Mouse (Mus musculus): ENCODE data around the gene Dcxr.

DNA sequence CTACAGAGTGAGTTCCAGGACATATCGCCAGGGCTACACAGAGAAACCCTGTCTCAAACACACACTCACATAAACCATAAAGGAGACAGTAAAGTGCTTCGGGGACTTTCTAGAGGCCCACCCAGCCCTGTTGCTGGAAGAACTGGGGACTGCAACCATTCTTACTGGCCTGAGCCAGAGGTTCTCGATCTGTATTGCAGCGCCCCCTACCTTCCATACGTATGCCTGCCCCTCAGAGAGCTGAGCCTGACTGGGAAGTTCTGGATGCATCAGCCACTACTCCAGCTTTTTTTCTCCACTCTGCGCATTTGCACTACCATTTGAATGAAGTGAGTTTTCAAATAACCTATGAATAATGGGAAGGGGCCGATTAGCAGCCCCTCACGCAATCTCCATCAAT lies 22.3 kb upstream of the Dcxr start:
- TF ChIP-seq MEF2A (IDR thresholded peaks at IDR 0.05; ENCODE audit: extremely low read depth, insufficient replicate concordance, low read depth, low read length, poor library complexity, severe bottlenecking) = no peak
- TF ChIP-seq CTCF (IDR thresholded peaks at IDR 0.05 in 2 of 3, conservative IDR thresholded peaks at IDR 0.05 in 1 of 3; ENCODE audit: control insufficient read depth in 1 of 3, insufficient read depth in 1 of 3, low read depth in 2 of 3, low read length in 3 of 3, poor library complexity in 1 of 3, severe bottlenecking in 1 of 3) = peak; percentile 49 to 75 (median 67)
- no peak for TF ChIP-seq POLR2A (IDR thresholded peaks at IDR 0.05; ENCODE audit: control insufficient read depth in 1 of 2, insufficient read depth in 1 of 2, low read depth in 1 of 2, low read length in 2 of 2, poor library complexity in 1 of 2)
- no peak for TF ChIP-seq TBP (IDR thresholded peaks at IDR 0.05; ENCODE audit: low read depth, low read length)
- TF ChIP-seq E2F4 (IDR thresholded peaks at IDR 0.05; ENCODE audit: borderline replicate concordance, low read depth, low read length) = no peak
- TF ChIP-seq TAL1 (IDR thresholded peaks at IDR 0.05; ENCODE audit: low read length) = no peak
- no peak for TF ChIP-seq EP300 (IDR thresholded peaks at IDR 0.05; ENCODE audit: low read depth in 1 of 2, low read length in 2 of 2)

All from MEL (cell line).